Mouse (Mus musculus) right cerebral cortex, postnatal 36 days (tissue): ENCODE data around the gene Sdc3.

ENCODE experiments used
- DNase-seq, 2 experiments: peaks; one replicate each; pipeline ENCODE4 v3.0.0; 2022; ENCODE audit warnings: low spot score in 2 of 2, mixed read lengths in 1 of 2

Sdc3 gene

DNA sequence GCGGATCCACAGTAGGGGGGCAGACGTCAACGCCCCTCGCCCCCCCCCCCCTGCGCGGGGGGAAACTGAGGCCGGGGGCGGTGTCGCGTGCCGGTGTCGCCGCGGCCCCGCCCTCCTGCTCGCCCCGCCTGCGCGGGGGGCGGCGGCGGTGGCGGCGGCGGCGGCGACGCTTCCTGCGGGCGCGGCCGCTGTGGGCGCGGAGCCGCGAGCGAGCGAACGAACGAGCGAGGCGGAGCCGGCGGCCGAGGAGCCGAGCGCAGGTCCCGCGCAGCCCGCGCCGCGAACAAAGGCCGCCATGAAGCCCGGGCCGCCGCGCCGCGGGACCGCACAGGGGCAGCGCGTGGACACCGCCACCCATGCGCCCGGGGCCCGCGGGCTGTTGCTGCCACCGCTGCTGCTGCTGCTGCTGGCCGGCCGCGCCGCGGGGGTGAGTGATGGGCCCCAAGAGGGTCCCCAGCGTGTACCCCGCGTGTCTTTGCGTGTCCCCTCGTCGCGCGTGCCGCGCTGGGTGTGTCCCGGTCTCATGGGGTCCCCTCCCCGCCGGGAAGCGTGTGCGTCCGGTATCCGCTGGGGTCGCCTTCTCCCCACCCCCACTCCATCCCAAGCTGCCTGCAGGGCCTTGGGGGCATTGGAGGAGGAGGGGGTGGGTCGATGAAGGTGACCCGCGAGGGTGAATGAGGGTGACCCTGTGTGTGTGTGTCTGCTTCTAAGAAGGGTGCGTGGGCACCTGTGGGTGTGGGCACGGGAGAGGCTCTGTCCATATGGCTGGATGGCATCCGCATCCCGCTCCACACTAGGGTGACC lies at the start of gene Sdc3:
TSS of gene Sdc3 (plus strand) at position 162 of the 804 bp plus-strand sequence.
- no peak for DNase-seq

- no peak for DNase-seq
Observed at GRCm38 (mm10) chr4:130744058-130744457, 48.3 kb upstream of the Sdc3 start.

DNA sequence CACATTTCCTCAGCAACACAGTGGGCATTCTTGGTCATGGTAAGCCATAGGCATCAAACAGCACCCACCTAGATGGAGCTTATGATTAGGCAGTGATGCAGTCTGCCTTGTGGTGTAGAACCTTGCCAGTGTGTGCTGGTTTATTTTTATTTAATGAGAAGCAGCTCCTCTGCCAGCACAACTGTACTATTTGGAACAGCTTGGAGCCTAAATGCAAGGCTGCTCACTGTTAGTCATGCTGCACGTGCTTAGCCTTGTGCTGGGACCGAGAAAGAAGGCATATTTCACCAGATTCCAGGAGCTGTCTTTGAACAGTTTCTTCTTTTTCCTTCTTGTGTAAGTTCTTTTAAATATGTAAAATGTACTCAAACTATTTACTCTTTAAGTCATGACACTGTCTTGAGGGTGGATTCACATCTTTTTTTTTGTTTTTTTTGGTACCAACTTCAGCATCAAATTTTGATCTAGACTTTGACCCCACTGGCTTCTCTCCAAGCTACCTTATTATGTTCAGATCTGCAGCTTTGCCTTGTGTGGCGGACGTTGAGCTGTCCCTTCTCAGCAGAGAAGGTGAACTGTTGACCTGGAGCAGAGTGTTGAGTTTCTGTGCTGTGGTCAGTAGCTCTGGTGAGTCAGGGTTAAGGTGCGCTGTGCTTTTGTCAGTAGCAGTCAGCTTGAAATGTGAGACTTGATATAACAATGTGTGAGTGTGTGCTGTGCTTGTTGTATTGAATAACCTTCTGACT lies 46.6 kb upstream of the Sdc3 start:
- DNase-seq = peak; percentile 85 to 92

DNA sequence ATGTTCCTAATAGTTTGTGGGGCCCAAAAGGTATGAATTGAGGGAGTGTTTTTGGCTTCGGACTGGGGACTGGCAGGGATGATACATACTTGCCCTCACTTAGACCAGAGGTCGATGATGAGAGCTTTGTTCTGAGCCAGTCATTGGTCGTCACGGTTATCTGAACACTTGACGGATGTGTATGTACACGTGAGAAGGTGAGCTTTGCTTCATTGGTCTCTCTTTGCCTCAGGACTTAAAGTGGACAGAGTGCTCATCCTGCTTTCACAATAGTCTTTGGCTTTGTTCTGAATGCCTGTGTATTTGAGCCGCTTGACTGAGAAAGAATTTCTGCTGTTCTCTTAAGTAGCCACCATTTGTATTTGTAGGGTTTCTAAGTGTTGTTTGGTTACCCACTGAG lies 42.8 kb upstream of the Sdc3 start:
- DNase-seq = no peak

DNA sequence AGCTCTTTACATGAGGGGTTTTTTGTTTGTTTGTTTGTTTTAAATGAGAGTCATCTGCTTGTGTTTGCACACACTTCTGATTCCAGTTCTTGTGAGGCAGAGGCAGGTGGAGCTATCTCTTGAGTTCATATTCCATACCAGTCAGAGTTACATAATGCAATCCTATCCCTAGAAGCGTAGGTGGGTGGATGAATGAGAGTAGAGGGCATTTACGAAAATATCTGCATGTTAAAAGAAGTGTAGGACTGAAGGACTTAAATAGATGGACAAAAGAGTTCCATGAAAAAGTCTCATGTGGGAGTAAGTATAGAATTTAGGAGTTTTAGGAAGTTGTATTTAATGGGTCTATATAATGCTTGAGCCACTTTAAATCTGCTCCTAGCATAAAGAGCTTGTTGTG lies 40.4 kb upstream of the Sdc3 start:
- DNase-seq = no peak

DNA sequence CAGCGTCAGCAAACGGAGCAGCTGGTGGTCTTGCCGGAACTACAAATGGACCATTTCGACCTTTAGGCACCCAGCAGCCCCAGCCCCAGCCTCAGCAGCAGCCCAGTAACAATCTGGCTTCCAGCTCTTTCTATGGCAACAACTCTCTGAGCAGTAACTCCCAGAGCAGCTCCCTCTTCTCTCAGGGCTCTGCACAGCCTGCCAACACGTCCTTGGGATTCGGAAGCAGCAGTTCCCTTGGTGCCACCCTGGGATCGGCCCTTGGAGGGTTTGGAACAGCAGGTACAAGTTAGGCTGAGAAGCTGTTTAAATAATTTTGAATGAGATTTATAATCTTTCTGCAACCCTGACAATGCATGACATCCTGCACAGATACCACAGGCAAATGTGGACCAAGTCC lies 39.7 kb upstream of the Sdc3 start:
- DNase-seq = no peak

DNA sequence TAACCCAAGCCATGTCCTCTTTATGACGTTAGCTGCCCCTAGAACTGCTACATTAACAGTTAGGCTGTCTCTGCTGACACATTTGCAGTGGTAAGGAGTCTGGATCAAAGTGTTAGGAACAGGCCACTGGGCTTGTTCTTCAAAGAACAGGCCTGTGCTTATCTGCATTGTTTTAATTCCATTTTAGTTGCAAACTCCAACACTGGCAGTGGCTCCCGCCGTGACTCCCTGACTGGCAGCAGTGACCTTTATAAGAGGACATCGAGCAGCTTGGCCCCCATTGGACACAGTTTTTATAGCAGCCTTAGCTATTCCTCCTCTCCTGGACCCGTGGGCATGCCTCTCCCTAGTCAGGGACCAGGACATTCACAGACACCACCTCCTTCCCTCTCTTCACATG lies 38.6 kb upstream of the Sdc3 start:
- no peak for DNase-seq

- DNase-seq = no peak
Observed at GRCm38 (mm10) chr4:130754776-130755175, 37.6 kb upstream of the Sdc3 start.

DNA sequence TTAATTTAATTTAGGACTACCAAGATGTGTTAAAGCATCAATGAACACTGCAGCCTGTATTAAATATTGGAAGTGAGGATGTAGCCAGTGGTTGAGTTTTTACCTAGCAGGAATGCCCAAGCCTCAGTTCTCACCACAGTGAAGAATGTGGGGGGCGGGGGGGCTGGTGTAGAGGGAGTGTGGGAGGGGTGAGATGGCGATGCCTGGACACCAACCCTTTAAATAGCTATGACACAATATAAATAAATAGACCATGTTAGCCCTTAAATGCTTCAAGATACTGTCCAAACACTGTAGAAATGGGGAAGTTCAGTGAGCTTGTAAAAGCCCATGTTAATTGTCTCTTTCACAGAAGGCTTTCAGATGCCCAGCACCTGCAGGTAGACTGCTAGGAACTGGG lies 32.5 kb upstream of the Sdc3 start:
- DNase-seq = no peak

- no peak for DNase-seq
Observed at GRCm38 (mm10) chr4:130761809-130762208, 30.5 kb upstream of the Sdc3 start.

DNA sequence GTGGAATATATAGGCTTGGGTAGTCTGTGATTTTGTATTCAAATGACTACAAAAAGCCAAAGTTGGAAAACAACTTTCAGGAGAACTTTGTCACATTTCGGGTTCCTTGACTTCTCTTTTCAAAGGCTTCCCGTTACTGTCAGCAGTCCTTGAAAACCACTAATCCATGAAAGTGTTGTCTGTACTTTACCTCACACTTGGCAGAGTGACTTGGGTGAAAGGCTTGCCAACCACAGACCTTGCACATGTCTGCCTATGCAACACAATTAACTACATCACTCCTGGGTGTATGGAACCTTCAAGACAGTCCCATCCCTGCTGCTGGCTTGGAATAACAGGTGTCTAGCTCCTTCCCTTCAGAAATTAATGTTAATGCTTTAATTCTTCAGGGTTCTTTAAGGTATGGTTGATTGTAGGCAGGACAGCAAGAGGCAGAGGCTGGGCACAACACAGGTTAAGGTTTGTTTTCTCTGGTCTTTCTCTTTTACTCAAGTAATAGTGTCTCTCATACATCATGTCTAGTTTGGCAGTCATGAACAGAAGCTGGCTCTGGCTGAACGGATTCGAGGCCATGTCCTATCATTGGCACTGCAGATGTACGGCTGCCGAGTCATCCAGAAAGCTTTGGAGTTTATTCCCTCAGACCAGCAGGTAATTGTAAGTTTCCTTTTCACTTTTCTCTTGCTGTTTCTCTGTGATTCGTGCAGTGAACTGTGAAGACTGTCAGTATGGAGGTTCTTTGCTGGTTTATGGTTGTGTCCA lies 26.8 kb upstream of the Sdc3 start:
- DNase-seq = no peak

DNA sequence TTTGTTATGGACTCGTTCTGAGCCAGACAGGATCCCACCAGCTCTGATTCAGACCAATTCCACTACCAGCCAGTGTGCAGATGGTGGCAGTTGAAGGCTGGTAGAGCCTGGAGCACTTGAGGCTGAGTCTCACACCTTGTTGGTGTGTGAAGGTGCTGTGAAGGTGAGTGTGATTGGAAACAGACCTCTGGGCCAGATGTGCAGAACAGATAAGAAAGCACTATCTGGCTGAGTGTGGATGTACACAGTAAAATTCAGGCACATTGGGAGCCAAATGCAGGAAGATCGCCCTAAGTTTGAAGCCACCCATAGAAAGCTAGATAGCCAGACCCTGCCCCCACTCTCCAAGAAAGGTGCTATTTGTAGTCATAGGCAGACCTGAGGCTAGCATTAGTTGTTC lies 25.9 kb upstream of the Sdc3 start:
- DNase-seq = no peak

GRCm38 (mm10) chr4:130766926-130767325 lies 25.4 kb upstream of the Sdc3 start:
- DNase-seq = no peak

DNA sequence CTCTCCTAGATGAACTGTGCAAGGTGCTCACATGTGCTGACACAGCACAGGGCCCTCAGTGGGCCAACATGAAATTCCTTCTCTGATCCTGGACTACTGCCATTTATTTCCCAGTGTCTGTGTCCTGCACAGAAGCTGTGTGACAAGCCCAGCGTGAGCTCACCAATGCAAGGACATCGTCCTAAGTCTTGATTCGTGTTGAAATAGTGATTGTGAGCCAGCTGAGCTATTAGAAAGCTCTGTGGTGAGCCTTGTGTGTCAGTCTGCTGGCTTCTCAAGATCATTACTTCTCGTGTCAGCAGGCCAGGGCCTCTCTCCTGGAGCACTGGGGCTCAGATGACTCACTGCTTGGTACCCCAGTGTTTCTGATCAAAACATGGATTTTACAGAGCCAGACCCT lies 18.4 kb upstream of the Sdc3 start:
- DNase-seq = no peak

GRCm38 (mm10) chr4:130774822-130775221 lies 17.5 kb upstream of the Sdc3 start:
- DNase-seq = no peak

GRCm38 (mm10) chr4:130777647-130778046 lies 14.7 kb upstream of the Sdc3 start:
- no peak for DNase-seq

DNA sequence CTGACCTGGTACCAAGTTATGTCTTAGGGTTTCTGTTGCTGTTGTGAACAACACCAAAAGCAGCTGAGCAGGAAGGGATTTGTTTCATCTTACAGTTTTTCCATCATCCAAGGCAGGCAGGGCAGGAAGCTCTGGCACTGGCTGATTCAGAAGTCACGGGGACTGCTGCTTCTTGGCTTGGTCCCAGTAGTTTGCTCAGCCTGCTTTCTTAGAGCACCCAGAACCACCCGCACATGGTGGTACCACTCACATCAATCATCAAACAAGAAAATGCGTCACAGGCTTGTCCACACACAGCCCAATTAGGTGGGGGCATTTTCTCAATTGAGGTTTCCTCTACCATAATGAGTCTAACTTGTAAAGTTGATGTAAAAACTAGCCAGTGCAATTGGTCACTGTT lies 13.3 kb upstream of the Sdc3 start:
- DNase-seq = peak in 1 of 2 experiments; percentile 60

GRCm38 (mm10) chr4:130782492-130782891 lies 9.8 kb upstream of the Sdc3 start:
- no peak for DNase-seq

DNA sequence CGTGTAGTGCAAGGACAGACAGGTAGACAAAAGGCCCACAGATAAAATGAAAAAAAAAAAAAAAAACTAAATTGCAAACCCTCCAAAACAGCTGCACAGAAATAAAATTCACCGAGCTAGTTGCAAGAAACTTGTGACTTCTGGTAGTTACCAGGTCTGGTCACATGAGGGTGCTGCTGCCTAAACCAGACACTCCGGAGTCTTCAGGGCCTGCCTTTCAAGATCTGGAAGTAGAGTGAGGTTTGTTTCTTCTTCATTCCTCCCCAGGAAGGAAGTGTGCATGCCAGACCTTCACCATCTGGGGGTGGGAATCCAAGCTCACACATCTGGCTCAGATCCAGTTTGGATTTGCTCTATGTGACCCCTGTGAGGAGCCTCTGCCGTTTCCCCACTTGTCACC lies 7.6 kb upstream of the Sdc3 start:
- no peak for DNase-seq

DNA sequence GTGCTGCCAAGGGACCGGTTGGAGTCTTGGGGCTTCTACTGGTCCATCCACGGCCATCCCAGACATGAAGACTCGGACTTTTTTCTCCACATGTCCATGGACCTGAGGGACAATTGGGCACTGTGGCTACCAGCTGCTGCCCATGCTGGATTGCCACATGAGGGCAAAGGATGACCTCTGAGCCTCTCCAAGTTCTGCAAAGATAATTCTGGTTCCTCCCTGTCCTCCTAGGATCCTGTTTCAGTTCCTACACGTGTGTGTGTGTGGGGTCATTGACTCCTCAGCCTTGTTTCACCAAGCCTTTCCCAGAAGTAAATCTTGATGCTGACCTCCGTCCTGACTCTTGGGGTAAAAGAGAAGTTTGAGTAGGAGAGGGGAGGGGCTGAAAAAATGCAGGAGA lies 4.8 kb upstream of the Sdc3 start:
- DNase-seq = no peak

- DNase-seq = peak; percentile 56 to 62
Observed at GRCm38 (mm10) chr4:130790180-130790579, 2.2 kb upstream of the Sdc3 start.

- no peak for DNase-seq
Observed at GRCm38 (mm10) chr4:130791811-130792375, 444 bp upstream of the Sdc3 start.
